Mouse (Mus musculus) liver, embryonic 14.5 days (tissue): ENCODE data around the gene Tmem132a. TPM values are rescaled to one million over a fixed set of nuclear protein-coding genes. Genes with fewer than 3 reads are reported as not detected.

Source experiments
- ATAC-seq: fragments of 200-750 bp; cut with Nextera tagmentation; 2 replicates; pipeline ENCODE4 v1.8.0; 2017; ENCODE audit warnings: moderate number of reproducible peaks, mild to moderate bottlenecking, moderate library complexity; ENCODE audit not compliant: insufficient read depth
- DNase-seq, 3 experiments: peaks; one replicate each; pipeline ENCODE4 v3.0.0-alpha.2; 2012 to 2013; ENCODE audit warnings: low read depth in 3 of 3, low spot score in 3 of 3
- H3K27ac ChIP-seq: fragments of 300-500 bp; sonication (generic); 2 replicates; pipeline ENCODE4 v1.5.1; 2014; ENCODE audit warnings: moderate library complexity, mild to moderate bottlenecking, control low read depth, inconsistent platforms
- H3K27me3 ChIP-seq: fragments of 300-500 bp; sonication (generic); 2 replicates; pipeline ENCODE4 v1.6.1; 2014; ENCODE audit warnings: mild to moderate bottlenecking, low read length, moderate library complexity; ENCODE audit not compliant: control insufficient read depth, insufficient read depth
- H3K36me3 ChIP-seq: fragments of 300-500 bp; sonication (generic); replicated peaks from 2 replicates; pipeline ENCODE4 v1.6.1; 2014; ENCODE audit warnings: low read depth; ENCODE audit not compliant: control insufficient read depth, insufficient read depth
- H3K4me1 ChIP-seq, 2 experiments: fragments of 200-500 bp in 1 of 2; fragments of 300-500 bp in 1 of 2; sonication (generic) in 1 of 2; replicated peaks; 2 replicates each; pipeline ENCODE4 v1.6.1; 2012 to 2014; ENCODE audit warnings: antibody characterized with exemption in 1 of 2, inconsistent platforms in 1 of 2, low read length in 1 of 2; ENCODE audit not compliant: control insufficient read depth in 2 of 2, insufficient read depth in 2 of 2
- H3K4me2 ChIP-seq: fragments of 300-500 bp; sonication (generic); 2 replicates; pipeline ENCODE4 v1.6.1; 2014; ENCODE audit warnings: low read depth, mild to moderate bottlenecking, control low read depth, moderate library complexity
- H3K4me3 ChIP-seq, 2 experiments: fragments of 200-500 bp in 1 of 2; fragments of 300-500 bp in 1 of 2; sonication (generic) in 1 of 2; 2 replicates each; pipeline ENCODE4 v1.5.1; 2012 to 2014; ENCODE audit warnings: low read depth in 2 of 2, low read length in 2 of 2, mild to moderate bottlenecking in 2 of 2, control low read depth in 1 of 2, inconsistent platforms in 1 of 2, moderate library complexity in 1 of 2; ENCODE audit not compliant: insufficient read depth in 1 of 2
- H3K9ac ChIP-seq: fragments of 300-500 bp; sonication (generic); replicated peaks from 2 replicates; pipeline ENCODE4 v1.6.1; 2014; ENCODE audit warnings: mild to moderate bottlenecking, control low read depth, moderate library complexity
- H3K9me3 ChIP-seq: fragments of 300-500 bp; sonication (generic); 2 replicates; pipeline ENCODE4 v1.6.1; 2016; ENCODE audit warnings: low read length, mixed read lengths; ENCODE audit not compliant: control insufficient read depth
- CTCF ChIP-seq: IDR thresholded peaks from 2 replicates; pipeline ENCODE4 v1.5.1; 2016; ENCODE audit warnings: antibody characterized with exemption, low read depth, control low read depth
- EP300 ChIP-seq: IDR thresholded peaks from 2 replicates; pipeline ENCODE4 v1.6.1; 2016; ENCODE audit warnings: antibody characterized with exemption, low read depth
- WGBS: fragments of 180-500 bp; shearing (Covaris S2); extraction: QIAGEN DNeasy Blood & Tissue Kit; methylation state at CpG from one replicate; pipeline ENCODE4 v1.1.7; 2014; ENCODE audit not compliant: insufficient replicate concordance; 5-methylcytosine and 5-hydroxymethylcytosine counted together
- polyA plus RNA-seq, 2 experiments: library from polyadenylated mRNA; depleted of rRNA in 1 of 2; stranded (reverse) in 1 of 2; unstranded in 1 of 2; fragments of >200 nt; fragmentation: Nextera tagmentation in 1 of 2; extraction: Ambion mirVana in 1 of 2; gene quantifications; 2 replicates each; pipeline versions ENCODE4 v1.2.1 to v1.2.3; 2012 to 2014

Gene Tmem132a
- polyA plus RNA-seq, 2 experiments: 1.6 to 2.5 TPM

DNA sequence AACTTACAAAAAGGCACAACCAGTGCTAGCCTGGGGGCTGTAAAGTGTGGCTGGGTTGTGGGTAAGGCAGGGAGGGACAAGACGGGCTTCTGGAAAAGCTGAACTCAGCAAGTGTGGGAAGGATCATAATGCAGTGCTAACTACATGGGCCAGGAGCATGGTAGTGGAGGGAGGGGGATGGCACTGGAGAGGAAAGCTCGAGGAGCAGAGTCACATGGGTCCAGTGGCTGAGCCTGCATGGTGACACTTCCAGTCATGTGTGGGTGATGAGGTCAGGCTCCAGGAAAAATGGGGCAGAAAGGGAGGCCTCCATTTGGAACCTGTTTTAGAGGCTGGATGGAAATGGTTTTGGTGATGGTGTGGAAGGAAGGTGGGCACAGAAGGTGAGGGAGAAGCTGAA is 13.2 kb downstream of the Tmem132a start:
- Histone ChIP-seq H3K9ac (no peak overlapping the region), H3K4me2 (no peak overlapping the region), H3K4me1 (no peaks in the 10 kb centered on the region), H3K36me3 (no peaks in the 10 kb centered on the region), H3K4me3 (no peak overlapping the region), H3K9me3 (no peaks in the 10 kb centered on the region), H3K27ac (no peak overlapping the region), H3K27me3 (no peaks in the 10 kb centered on the region)
- no peak for TF ChIP-seq CTCF
- no peak for TF ChIP-seq EP300
- no peak for ATAC-seq
- no peak for DNase-seq
- 29% methylated on average over 2 of the region's 2 CpGs for WGBS

DNA sequence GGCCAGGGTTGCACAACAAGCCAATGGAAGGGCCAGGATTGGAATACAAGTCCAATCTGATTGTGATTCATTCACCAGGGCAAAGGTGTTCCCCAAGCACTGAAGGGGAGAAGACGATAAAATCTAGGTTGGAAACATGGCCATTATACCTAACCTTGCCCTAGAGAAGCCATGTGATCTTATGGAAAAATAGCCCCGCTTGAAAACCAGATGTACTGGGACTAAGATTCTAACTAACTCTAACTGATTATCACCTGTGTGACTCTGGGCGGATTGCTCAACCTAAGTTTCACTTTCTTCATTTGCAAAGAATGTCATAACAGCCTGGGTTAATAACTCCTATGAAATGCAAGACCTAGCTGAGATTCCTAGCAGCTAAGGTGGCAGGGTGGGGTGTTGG is 14.3 kb downstream of the Tmem132a start:
- H3K4me3 ChIP-seq: no peak overlapping the region

GRCm38 (mm10) chr19:10847311-10848087 is 22.2 kb downstream of the Tmem132a start:
- Histone ChIP-seq H3K4me3 (no peak overlapping the region), H3K27ac (no peak overlapping the region), H3K27me3 (no peaks in the 10 kb centered on the region; the same call in 1 of the 2 replicates), H3K9me3 (no peaks in the 10 kb centered on the region), H3K4me2 (no peak overlapping the region), H3K9ac (no peak overlapping the region), H3K4me1 (no peaks in the 10 kb centered on the region), H3K36me3 (no peaks in the 10 kb centered on the region)
- WGBS: 38% methylated on average over 3 of the region's 3 CpGs
- DNase-seq: no peak
- no peak for TF ChIP-seq EP300
- no peak for TF ChIP-seq CTCF
- ATAC-seq: no peak

More for the DNA sequence above, 14.3 kb downstream of the Tmem132a start:
- Histone ChIP-seq H3K9me3 (no peaks in the 10 kb centered on the region), H3K9ac (no peak overlapping the region), H3K27ac (no peak overlapping the region), H3K27me3 (no peaks in the 10 kb centered on the region), H3K4me2 (no peak overlapping the region), H3K4me1 (no peaks in the 10 kb centered on the region), H3K36me3 (no peaks in the 10 kb centered on the region)
- ATAC-seq (no peak), DNase-seq (no peak)
- WGBS: 54% methylated on average over 3 of the region's 3 CpGs
- TF ChIP-seq EP300 (no peak), CTCF (no peak)

- 0 out of 4 replicates have a peak, but pooled peaks cover 0 to 2% of the 10 kb centered on the region in 2 experiments for H3K4me1 ChIP-seq
- DNase-seq: no peak
- H3K9ac ChIP-seq: no peak overlapping the region
- H3K4me2 ChIP-seq: no peak overlapping the region
- H3K27ac ChIP-seq: no peak overlapping the region
- H3K36me3 ChIP-seq: no peaks in the 10 kb centered on the region
- no peak for ATAC-seq
- TF ChIP-seq EP300: no peak
- no peak overlapping the region for H3K4me3 ChIP-seq
- H3K9me3 ChIP-seq: no peaks in the 10 kb centered on the region
- 63% methylated on average over 7 of the region's 7 CpGs for WGBS
- H3K27me3 ChIP-seq: no peaks in the 10 kb centered on the region; the same call in 1 of the 2 replicates
Observed at GRCm38 (mm10) chr19:10846150-10846549, 23.6 kb downstream of the Tmem132a start.

DNA sequence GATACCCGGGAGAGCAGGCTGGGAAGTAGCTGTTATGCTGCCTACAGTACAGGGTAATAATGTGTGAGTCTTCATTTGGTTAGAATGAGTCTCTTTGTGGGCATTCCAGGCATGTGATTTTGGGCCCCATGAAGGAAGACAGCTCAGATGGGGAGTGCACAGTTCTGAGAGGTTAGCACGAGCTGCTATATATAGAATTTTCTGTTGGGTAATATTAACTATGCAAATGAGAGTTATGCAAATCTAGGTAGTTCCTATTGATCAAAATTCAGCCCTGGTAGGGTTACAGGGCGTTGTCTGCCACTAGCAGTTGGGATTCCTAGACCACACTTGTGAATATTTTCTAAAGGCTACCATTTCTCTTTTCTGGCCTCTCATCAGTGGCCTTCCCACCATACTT is 24.3 kb downstream of the Tmem132a start:
- H3K9me3 ChIP-seq: no peaks in the 10 kb centered on the region
- no peak for DNase-seq
- H3K9ac ChIP-seq: no peak overlapping the region

More for the DNA sequence above, 24.3 kb downstream of the Tmem132a start:
- ATAC-seq: no peak
- 38% methylated on average over 3 of the region's 3 CpGs for WGBS
- Histone ChIP-seq H3K27me3 (no peaks in the 10 kb centered on the region; the same call in 1 of the 2 replicates), H3K4me1 (0 out of 4 replicates have a peak, but pooled peaks cover 0 to 2% of the 10 kb centered on the region in 2 experiments), H3K4me2 (no peak overlapping the region), H3K36me3 (no peaks in the 10 kb centered on the region), H3K27ac (no peak overlapping the region), H3K4me3 (no peak overlapping the region)
- TF ChIP-seq CTCF: no peak
- TF ChIP-seq EP300: no peak
